Mouse (Mus musculus): ENCODE data around the gene Pdzd8.
A peak's percentile ranks its signal among the peaks of the same experiment; 100 is the strongest.

Pdzd8 gene

GRCm38 (mm10) chr19:59345658-59346283 is at the start of gene Pdzd8:
Gene Pdzd8 (minus strand): TSS chr19:59345780.
- DNase-seq: peak; percentile 86 to 90

- peak in 1 of 2 experiments; percentile 6 for DNase-seq
Measured at GRCm38 (mm10) chr19:59393777-59394441, 48.3 kb upstream of the Pdzd8 start.

GRCm38 (mm10) chr19:59388847-59389606 is 43.4 kb upstream of the Pdzd8 start:
- peak; percentile 40 to 44 for DNase-seq

GRCm38 (mm10) chr19:59388399-59388798 is 42.8 kb upstream of the Pdzd8 start:
- no peak for DNase-seq

- no peak for DNase-seq
Measured at GRCm38 (mm10) chr19:59387178-59387577, 41.6 kb upstream of the Pdzd8 start.

- no peak for DNase-seq
Measured at GRCm38 (mm10) chr19:59384582-59385495, 39.3 kb upstream of the Pdzd8 start.

GRCm38 (mm10) chr19:59382416-59382917 is 36.9 kb upstream of the Pdzd8 start:
- DNase-seq: no peak

GRCm38 (mm10) chr19:59379995-59380394 is 34.4 kb upstream of the Pdzd8 start:
- no peak for DNase-seq

- no peak for DNase-seq
Measured at GRCm38 (mm10) chr19:59376481-59376880, 30.9 kb upstream of the Pdzd8 start.

- no peak for DNase-seq
Measured at GRCm38 (mm10) chr19:59374940-59375339, 29.4 kb upstream of the Pdzd8 start.

GRCm38 (mm10) chr19:59372928-59373327 is 27.3 kb upstream of the Pdzd8 start:
- DNase-seq: no peak

- no peak for DNase-seq
Measured at GRCm38 (mm10) chr19:59371016-59371415, 25.4 kb upstream of the Pdzd8 start.

- no peak for DNase-seq
Measured at GRCm38 (mm10) chr19:59367892-59368291, 22.3 kb upstream of the Pdzd8 start.

GRCm38 (mm10) chr19:59366724-59367123 is 21.1 kb upstream of the Pdzd8 start:
- no peak for DNase-seq

GRCm38 (mm10) chr19:59363666-59364065 is 18.1 kb upstream of the Pdzd8 start:
- DNase-seq: no peak

- no peak for DNase-seq
Measured at GRCm38 (mm10) chr19:59362646-59363045, 17.1 kb upstream of the Pdzd8 start.

GRCm38 (mm10) chr19:59360486-59360896 is 14.9 kb upstream of the Pdzd8 start:
- no peak for DNase-seq

GRCm38 (mm10) chr19:59359202-59359601 is 13.6 kb upstream of the Pdzd8 start:
- DNase-seq: no peak

- DNase-seq: no peak
Measured at GRCm38 (mm10) chr19:59357878-59358277, 12.3 kb upstream of the Pdzd8 start.

- no peak for DNase-seq
Measured at GRCm38 (mm10) chr19:59356843-59357595, 11.4 kb upstream of the Pdzd8 start.

GRCm38 (mm10) chr19:59356388-59356787 is 10.8 kb upstream of the Pdzd8 start:
- DNase-seq: no peak

- DNase-seq: no peak
Measured at GRCm38 (mm10) chr19:59354906-59355305, 9.3 kb upstream of the Pdzd8 start.

All from cerebellum, postnatal 36 days (tissue).